Mouse (Mus musculus): ENCODE data around the gene Fetub. TPM values are rescaled to one million over a fixed set of nuclear protein-coding genes. Genes with fewer than 3 reads are reported as not detected.

The Fetub gene
- total and polyA plus RNA-seq, 3 experiments = 0.96 TPM; not detected in 2

DNA sequence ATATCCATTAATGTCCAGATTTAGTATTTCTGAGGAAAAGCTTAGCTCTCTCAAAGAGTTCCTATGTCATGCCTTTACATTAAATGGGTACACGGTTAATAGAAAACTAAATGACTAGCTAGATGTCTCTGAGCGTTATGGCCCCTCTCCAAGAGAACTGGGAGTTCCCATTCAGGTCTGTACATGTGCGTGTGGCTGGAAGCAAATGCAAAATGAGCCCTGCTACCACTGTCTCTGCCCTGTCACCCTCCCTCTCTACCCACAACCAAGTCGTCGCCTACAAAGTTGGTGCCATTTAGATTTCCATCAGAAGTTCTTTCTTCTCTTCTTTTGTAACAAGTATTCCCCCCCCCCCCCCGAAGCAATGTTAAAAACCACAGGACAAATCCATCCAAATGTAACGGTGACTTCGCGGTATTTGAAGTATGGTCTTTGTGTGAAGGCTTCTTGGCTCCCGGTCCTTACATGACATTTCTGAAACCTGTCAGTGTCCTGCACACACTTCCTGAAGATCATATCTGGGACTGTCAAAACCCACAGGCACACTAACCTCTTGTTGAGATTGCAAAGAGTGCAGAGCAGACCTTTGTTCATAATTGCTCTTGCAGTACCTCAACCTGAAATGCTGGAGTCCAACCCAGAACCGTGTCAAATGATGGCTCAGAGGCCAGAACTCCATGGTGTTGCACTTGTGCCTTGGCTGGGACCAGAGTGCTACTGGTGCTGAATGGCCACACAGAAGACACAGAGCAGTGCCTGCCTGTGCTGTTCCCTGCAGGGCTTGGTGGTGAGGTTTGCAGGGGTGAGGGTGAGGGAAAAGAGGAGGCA is 27.2 kb upstream of the Fetub start, which contains the start of gene Ahsg:
TSS of gene Ahsg (plus strand) at position 595 of the 828 bp plus-strand sequence.
- peak; percentile 17 for DNase-seq (ENCODE audit: low read depth, low spot score)
- Histone ChIP-seq H3K4me3 (ENCODE audit: control insufficient read depth in 1 of 2, insufficient read depth in 1 of 2, low read depth in 2 of 2, low read length in 2 of 2) (no peak within 1 kb of the TSS), H3K79me2 (ENCODE audit: control insufficient read depth, insufficient read depth, low read length, poor library complexity) (no peaks in the 10 kb centered on the region), H3K9ac (ENCODE audit: control insufficient read depth, low read depth, low read length, poor library complexity, severe bottlenecking) (no peak within 1 kb of the TSS), H3K27me3 (ENCODE audit: control insufficient read depth in 1 of 2, insufficient read depth in 2 of 2, low read length in 2 of 2) (no peaks in the 10 kb centered on the region), H3K9me3 (replicated peaks; ENCODE audit: insufficient read depth, low read length) (no peaks in the 10 kb centered on the region), H3K27ac (ENCODE audit: control insufficient read depth, low read depth, low read length) (no peak within 1 kb of the TSS), H3K4me1 (ENCODE audit: control insufficient read depth in 1 of 2, insufficient read depth in 2 of 2, low read length in 2 of 2) (peaks cover 0 to 20% of the 10 kb centered on the region in 2 experiments; a peak in 3 of 4 replicates), H3K36me3 (ENCODE audit: control insufficient read depth in 1 of 2, insufficient read depth in 2 of 2, low read length in 2 of 2) (peaks cover 0 to 13% of the 10 kb centered on the region in 2 experiments; a peak in 1 of 4 replicates)
- TF ChIP-seq MYC (IDR thresholded peaks at IDR 0.05; ENCODE audit: low read depth, low read length) = no peak
- TF ChIP-seq EP300 (IDR thresholded peaks at IDR 0.05; ENCODE audit: low read depth in 1 of 2, low read length in 2 of 2) = no peak
- TF ChIP-seq TCF12 (IDR thresholded peaks at IDR 0.05; ENCODE audit: low read depth, low read length) = 0 out of 2 replicates have a peak, but pooled peaks have one; percentile 24
- no peak for TF ChIP-seq ZNF384 (IDR thresholded peaks at IDR 0.05; ENCODE audit: low read depth, low read length)
- TF ChIP-seq KAT2A (conservative IDR thresholded peaks at IDR 0.05; ENCODE audit: low read depth, low read length) = no peak
- no peak for TF ChIP-seq USF1 (IDR thresholded peaks at IDR 0.05; ENCODE audit: low read depth, low read length)
- no peak for TF ChIP-seq TBP (IDR thresholded peaks at IDR 0.05; ENCODE audit: low read depth, low read length)

DNA sequence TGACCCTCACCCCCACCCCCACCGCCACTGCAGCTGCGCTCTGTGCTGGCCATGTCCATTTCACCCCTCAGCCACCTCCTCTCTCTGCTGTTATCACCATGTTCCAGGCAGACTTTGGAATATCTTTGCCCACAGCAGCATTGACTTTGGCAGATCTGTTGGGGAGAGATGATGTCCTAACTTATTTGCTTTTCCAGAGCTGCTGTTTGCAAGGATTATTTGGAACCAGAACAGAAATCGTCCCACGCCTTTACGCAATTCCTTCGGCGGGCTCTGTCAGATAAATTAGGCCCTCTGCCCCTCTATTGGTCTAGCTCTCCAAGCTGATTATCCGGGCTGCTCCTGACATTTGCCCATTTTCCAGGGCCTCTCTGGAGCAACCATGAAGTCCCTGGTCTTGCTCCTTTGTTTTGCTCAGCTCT is 26.4 kb upstream of the Fetub start:
- H3K36me3 ChIP-seq (ENCODE audit: control insufficient read depth in 1 of 2, insufficient read depth in 2 of 2, low read length in 2 of 2) = peaks cover 0 to 13% of the 10 kb centered on the region in 2 experiments; a peak in 1 of 4 replicates
- no peaks in the 10 kb centered on the region for H3K79me2 ChIP-seq (ENCODE audit: control insufficient read depth, insufficient read depth, low read length, poor library complexity)
- H3K27me3 ChIP-seq (ENCODE audit: control insufficient read depth in 1 of 2, insufficient read depth in 2 of 2, low read length in 2 of 2) = no peaks in the 10 kb centered on the region
- no peaks in the 10 kb centered on the region for H3K9me3 ChIP-seq (replicated peaks; ENCODE audit: insufficient read depth, low read length)
- no peak for DNase-seq (ENCODE audit: low read depth, low spot score)
- H3K9ac ChIP-seq (ENCODE audit: control insufficient read depth, low read depth, low read length, poor library complexity, severe bottlenecking) = no peak overlapping the region
- no peak for TF ChIP-seq MAX (IDR thresholded peaks at IDR 0.05; ENCODE audit: low read length)
- no peak for TF ChIP-seq JUND (IDR thresholded peaks at IDR 0.05; ENCODE audit: low read depth, low read length)
- TF ChIP-seq MXI1 (IDR thresholded peaks at IDR 0.05; ENCODE audit: low read depth, low read length) = no peak
- no peak for TF ChIP-seq ZC3H11A (IDR thresholded peaks at IDR 0.05; ENCODE audit: low read depth, low read length)
- TF ChIP-seq TAL1 (IDR thresholded peaks at IDR 0.05; ENCODE audit: low read length) = 0 out of 2 replicates have a peak, but pooled peaks have one; percentile 2
- TF ChIP-seq EP300 (IDR thresholded peaks at IDR 0.05; ENCODE audit: low read depth in 1 of 2, low read length in 2 of 2) = no peak
- TF ChIP-seq CHD1 (IDR thresholded peaks at IDR 0.05; ENCODE audit: low read depth, low read length) = no peak
- no peak for TF ChIP-seq ELF1 (IDR thresholded peaks at IDR 0.05; ENCODE audit: low read depth, low read length)
- H3K4me1 ChIP-seq (ENCODE audit: control insufficient read depth in 1 of 2, insufficient read depth in 2 of 2, low read length in 2 of 2) = peaks cover 0 to 17% of the 10 kb centered on the region in 2 experiments; a peak in 3 of 4 replicates
- H3K4me3 ChIP-seq (ENCODE audit: control insufficient read depth in 1 of 2, insufficient read depth in 1 of 2, low read depth in 2 of 2, low read length in 2 of 2) = no peak overlapping the region
- H3K27ac ChIP-seq (ENCODE audit: control insufficient read depth, low read depth, low read length) = no peak overlapping the region
